Mouse (Mus musculus): ENCODE data around the gene Itsn2. TPM values are rescaled to one million over a fixed set of nuclear protein-coding genes. Genes with fewer than 3 reads are reported as not detected.

The Itsn2 gene
- polyA plus RNA-seq, 1 experiment: 35.4 TPM

DNA sequence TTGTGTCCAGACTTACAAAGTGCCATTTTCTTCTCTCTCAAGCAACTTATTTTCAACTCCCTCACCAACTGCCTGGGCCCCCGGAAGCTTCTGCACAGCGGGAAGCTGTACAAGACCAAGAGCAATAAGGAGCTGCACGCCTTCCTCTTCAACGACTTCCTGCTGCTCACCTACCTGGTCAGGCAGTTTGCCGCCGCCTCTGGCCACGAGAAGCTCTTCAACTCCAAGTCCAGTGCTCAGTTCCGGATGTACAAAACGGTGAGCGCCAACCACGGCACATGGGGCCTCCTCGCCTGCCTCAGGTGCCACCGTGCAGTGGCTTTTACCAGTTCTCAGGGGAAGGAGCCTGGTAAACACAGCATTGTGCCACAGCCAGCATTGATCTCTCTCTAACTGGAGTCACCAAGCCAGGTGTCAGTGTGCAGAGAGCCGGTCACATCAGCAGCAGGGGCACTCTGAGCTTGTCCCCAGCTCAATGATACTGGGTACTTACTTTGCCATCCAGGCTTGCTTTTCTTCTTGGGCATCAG lies 115.1 kb downstream of the Itsn2 start:
- 88% methylated on average over 14 of the region's 14 CpGs for WGBS
- no peaks in the 10 kb centered on the region for H3K4me1 ChIP-seq (ENCODE audit: control insufficient read depth, insufficient read depth, low read length)
- no peak for DNase-seq
- H3K4me3 ChIP-seq (ENCODE audit: insufficient read depth, low read depth, low read length): no peak overlapping the region
- H3K27me3 ChIP-seq (replicated peaks; ENCODE audit: control insufficient read depth, insufficient read depth, low read length): no peaks in the 10 kb centered on the region
- 0 out of 2 replicates have a peak, but pooled peaks cover 1% of the 10 kb centered on the region for H3K36me3 ChIP-seq (ENCODE audit: control insufficient read depth, insufficient read depth, low read length)
- H3K27ac ChIP-seq (ENCODE audit: insufficient read depth, low read depth, low read length): no peak overlapping the region
- TF ChIP-seq POLR2A (IDR thresholded peaks at IDR 0.05; ENCODE audit: low read depth, low read length): no peak
- no peak for TF ChIP-seq CTCF (conservative IDR thresholded peaks at IDR 0.05; ENCODE audit: insufficient read depth, insufficient read length, low read depth, low read length)

DNA sequence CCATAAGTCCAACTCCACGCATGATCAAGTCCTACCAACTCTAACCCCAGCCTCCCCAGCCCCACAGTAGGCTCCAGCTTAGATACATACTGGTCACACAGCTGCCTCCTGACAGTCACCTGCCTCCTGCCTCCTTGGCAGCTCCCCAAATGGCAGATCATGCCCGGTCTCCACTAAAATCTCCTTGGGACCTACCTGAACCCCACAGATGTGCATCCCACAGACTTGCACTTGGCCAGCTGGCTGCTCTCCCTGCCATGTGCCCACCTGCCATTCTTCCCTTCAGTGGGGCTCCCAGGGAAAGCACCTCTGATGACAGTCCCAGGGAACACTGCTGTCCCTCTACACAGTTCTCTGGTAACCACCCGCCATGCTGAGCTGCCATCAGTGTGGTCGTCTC lies 115.9 kb downstream of the Itsn2 start:
- H3K27me3 ChIP-seq (replicated peaks; ENCODE audit: control insufficient read depth, insufficient read depth, low read length): no peaks in the 10 kb centered on the region
- H3K27ac ChIP-seq (ENCODE audit: insufficient read depth, low read depth, low read length): no peak overlapping the region
- H3K4me1 ChIP-seq (ENCODE audit: control insufficient read depth, insufficient read depth, low read length): no peaks in the 10 kb centered on the region
- no peak for DNase-seq
- no peak overlapping the region for H3K4me3 ChIP-seq (ENCODE audit: insufficient read depth, low read depth, low read length)
- 0 out of 2 replicates have a peak, but pooled peaks cover 1% of the 10 kb centered on the region for H3K36me3 ChIP-seq (ENCODE audit: control insufficient read depth, insufficient read depth, low read length)
- TF ChIP-seq CTCF (conservative IDR thresholded peaks at IDR 0.05; ENCODE audit: insufficient read depth, insufficient read length, low read depth, low read length) (no peak), POLR2A (IDR thresholded peaks at IDR 0.05; ENCODE audit: low read depth, low read length) (no peak)
- 92% methylated on average over 4 of the region's 4 CpGs for WGBS

DNA sequence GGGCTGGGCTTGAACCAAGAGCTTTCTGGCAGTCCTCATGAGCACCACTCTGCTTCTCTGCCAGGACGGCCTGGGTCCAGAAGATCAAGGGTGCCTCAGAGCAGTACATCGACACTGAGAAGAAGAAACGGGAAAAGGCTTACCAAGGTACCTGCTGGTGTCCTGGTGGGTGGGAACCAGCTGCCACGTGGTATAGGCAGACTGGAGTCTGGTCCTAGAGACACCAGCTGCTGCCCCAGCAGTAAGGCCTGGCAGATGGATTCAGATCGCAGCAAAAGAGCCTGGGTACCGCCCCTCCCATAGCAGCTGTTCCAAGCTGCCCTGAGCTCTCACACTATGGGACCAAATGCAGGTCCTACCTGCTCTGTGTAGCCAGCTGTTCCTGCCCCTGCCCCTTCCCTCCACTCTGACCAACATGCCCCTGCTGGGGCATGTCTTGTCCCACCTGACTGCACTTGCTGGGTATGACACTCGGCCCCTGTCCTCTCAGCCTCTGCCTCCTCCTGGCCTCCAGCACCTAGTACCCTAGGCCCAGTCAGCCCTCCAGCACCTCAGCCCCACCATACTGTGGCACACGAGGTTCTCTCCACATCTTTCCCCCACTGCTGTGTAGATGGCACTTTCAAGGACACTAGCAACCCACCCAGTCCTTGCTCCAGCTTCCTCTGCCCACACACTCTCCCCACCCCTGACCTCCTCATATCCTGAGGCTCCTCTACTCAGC lies 116.6 kb downstream of the Itsn2 start:
- no peak for TF ChIP-seq CTCF (conservative IDR thresholded peaks at IDR 0.05; ENCODE audit: insufficient read depth, insufficient read length, low read depth, low read length)
- no peak for TF ChIP-seq POLR2A (IDR thresholded peaks at IDR 0.05; ENCODE audit: low read depth, low read length)
- whole genome bisulfite sequencing: 80% methylated on average over 8 of the region's 8 CpGs

DNA sequence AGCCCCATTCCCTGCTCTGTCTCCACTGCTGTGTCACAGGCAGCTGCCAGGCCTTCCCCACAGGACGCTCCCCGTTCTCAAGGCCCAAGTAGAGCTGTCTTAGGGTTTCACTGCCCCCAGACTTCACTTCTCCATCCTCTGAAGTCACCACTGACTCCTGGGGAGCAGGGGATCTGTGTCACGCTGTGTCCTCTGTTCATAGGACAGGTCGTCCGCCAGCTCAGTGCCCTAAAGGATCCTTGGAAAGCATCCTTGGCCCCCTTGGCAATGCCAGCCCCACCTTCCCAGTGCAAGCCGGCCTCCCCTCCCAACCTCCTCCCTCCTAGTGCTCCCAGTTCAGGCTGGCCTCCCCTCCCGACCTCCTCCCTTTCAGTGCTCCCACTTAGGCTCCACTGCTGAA lies 117.5 kb downstream of the Itsn2 start:
- Histone ChIP-seq H3K27ac (ENCODE audit: insufficient read depth, low read depth, low read length) (no peak overlapping the region), H3K4me1 (ENCODE audit: control insufficient read depth, insufficient read depth, low read length) (no peaks in the 10 kb centered on the region), H3K4me3 (ENCODE audit: insufficient read depth, low read depth, low read length) (no peak overlapping the region), H3K27me3 (replicated peaks; ENCODE audit: control insufficient read depth, insufficient read depth, low read length) (no peaks in the 10 kb centered on the region), H3K36me3 (ENCODE audit: control insufficient read depth, insufficient read depth, low read length) (0 out of 2 replicates have a peak, but pooled peaks cover 1% of the 10 kb centered on the region)
- 95% methylated on average over 7 of the region's 7 CpGs for WGBS
- no peak for DNase-seq
- TF ChIP-seq POLR2A (IDR thresholded peaks at IDR 0.05; ENCODE audit: low read depth, low read length): no peak
- no peak for TF ChIP-seq CTCF (conservative IDR thresholded peaks at IDR 0.05; ENCODE audit: insufficient read depth, insufficient read length, low read depth, low read length)

More for the DNA sequence above, 116.6 kb downstream of the Itsn2 start:
- H3K4me1 ChIP-seq (ENCODE audit: control insufficient read depth, insufficient read depth, low read length): no peaks in the 10 kb centered on the region
- DNase-seq: no peak
- 0 out of 2 replicates have a peak, but pooled peaks cover 1% of the 10 kb centered on the region for H3K36me3 ChIP-seq (ENCODE audit: control insufficient read depth, insufficient read depth, low read length)
- H3K27me3 ChIP-seq (replicated peaks; ENCODE audit: control insufficient read depth, insufficient read depth, low read length): no peaks in the 10 kb centered on the region
- H3K27ac ChIP-seq (ENCODE audit: insufficient read depth, low read depth, low read length): no peak overlapping the region
- H3K4me3 ChIP-seq (ENCODE audit: insufficient read depth, low read depth, low read length): no peak overlapping the region

DNA sequence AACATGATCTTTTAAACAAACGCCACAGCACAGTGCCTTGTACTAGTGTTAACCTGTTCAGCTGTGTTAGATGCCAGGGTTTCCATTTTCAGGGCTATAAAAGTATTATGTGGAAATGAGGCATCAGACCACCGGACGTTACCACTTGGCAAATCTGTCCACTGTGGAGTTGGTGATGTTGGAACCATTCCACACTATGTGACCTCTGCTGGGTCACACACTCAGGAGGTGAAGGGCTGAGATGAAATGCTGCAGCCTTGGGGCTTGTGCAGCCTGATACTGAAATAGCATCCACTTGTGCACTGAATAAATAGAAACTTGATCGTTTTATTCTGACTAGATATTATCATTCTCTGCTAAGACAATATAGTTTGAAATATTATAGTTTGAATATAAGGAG lies 120.9 kb downstream of the Itsn2 start:
- DNase-seq: no peak
- WGBS: 48% methylated on average over 4 of the region's 4 CpGs
- no peak overlapping the region for H3K27ac ChIP-seq (ENCODE audit: insufficient read depth, low read depth, low read length)
- H3K4me1 ChIP-seq (ENCODE audit: control insufficient read depth, insufficient read depth, low read length): no peaks in the 10 kb centered on the region
- H3K4me3 ChIP-seq (ENCODE audit: insufficient read depth, low read depth, low read length): no peak overlapping the region
- no peaks in the 10 kb centered on the region for H3K36me3 ChIP-seq (ENCODE audit: control insufficient read depth, insufficient read depth, low read length)
- TF ChIP-seq CTCF (conservative IDR thresholded peaks at IDR 0.05; ENCODE audit: insufficient read depth, insufficient read length, low read depth, low read length) (no peak), POLR2A (IDR thresholded peaks at IDR 0.05; ENCODE audit: low read depth, low read length) (no peak)
- no peaks in the 10 kb centered on the region for H3K27me3 ChIP-seq (replicated peaks; ENCODE audit: control insufficient read depth, insufficient read depth, low read length)

- no peak for DNase-seq
- no peaks in the 10 kb centered on the region for H3K4me1 ChIP-seq (ENCODE audit: control insufficient read depth, insufficient read depth, low read length)
- H3K27ac ChIP-seq (ENCODE audit: insufficient read depth, low read depth, low read length): no peak overlapping the region
- H3K27me3 ChIP-seq (replicated peaks; ENCODE audit: control insufficient read depth, insufficient read depth, low read length): no peaks in the 10 kb centered on the region
- TF ChIP-seq POLR2A (IDR thresholded peaks at IDR 0.05; ENCODE audit: low read depth, low read length): no peak
- no peak overlapping the region for H3K4me3 ChIP-seq (ENCODE audit: insufficient read depth, low read depth, low read length)
- H3K36me3 ChIP-seq (ENCODE audit: control insufficient read depth, insufficient read depth, low read length): no peaks in the 10 kb centered on the region
- whole genome bisulfite sequencing: 92% methylated on average over 10 of the region's 10 CpGs
Observed at GRCm38 (mm10) chr12:4715606-4716005, 123.2 kb downstream of the Itsn2 start.

- TF ChIP-seq CTCF (conservative IDR thresholded peaks at IDR 0.05; ENCODE audit: insufficient read depth, insufficient read length, low read depth, low read length) (no peak), POLR2A (IDR thresholded peaks at IDR 0.05; ENCODE audit: low read depth, low read length) (no peak)
- Histone ChIP-seq H3K4me3 (ENCODE audit: insufficient read depth, low read depth, low read length) (no peak overlapping the region), H3K27me3 (replicated peaks; ENCODE audit: control insufficient read depth, insufficient read depth, low read length) (no peaks in the 10 kb centered on the region), H3K36me3 (ENCODE audit: control insufficient read depth, insufficient read depth, low read length) (no peaks in the 10 kb centered on the region), H3K4me1 (ENCODE audit: control insufficient read depth, insufficient read depth, low read length) (no peaks in the 10 kb centered on the region), H3K27ac (ENCODE audit: insufficient read depth, low read depth, low read length) (no peak overlapping the region)
- 15% methylated on average over 7 of the region's 7 CpGs for WGBS
- DNase-seq: peak; percentile 12
Observed at GRCm38 (mm10) chr12:4717417-4717816, 125.0 kb downstream of the Itsn2 start.

All from kidney, adult 2 months (tissue).